Mouse (Mus musculus) C3H10T1/2 (cell line): Measurements from ENCODE around the gene Rad23b. TPM values are rescaled to one million over a fixed set of nuclear protein-coding genes. Genes with fewer than 3 reads are reported as not detected.

Experiments used
- polyA plus RNA-seq, 2 experiments: library from polyadenylated mRNA; unstranded; fragments of >200 nt; fragmentation: generic; extraction: Trizol; gene quantifications; one replicate each; pipeline ENCODE4 v1.2.1; 2012; ENCODE audit warnings: missing spikeins in 2 of 2

The Rad23b gene
- polyA plus RNA-seq, result 10 to 100 TPM; 22.8 to 69.4 TPM

GRCm38 (mm10) chr4:55349452-55350218 lies at the start of gene Rad23b:
Rad23b (plus strand) TSS chr4:55350043.

Other genes with a start within 250 kb of the Rad23b start
- gene Klf4, start 182.4 kb downstream of the Rad23b start, polyA plus RNA-seq, result 10 to 100 TPM in 1 of 2 experiments, 1 to 10 TPM in 1; 8.3 to 37.2 TPM